8 mouse cellular contexts compared by ENCODE assay signal in genomic region chr11:11821387-11821975, GRCm38 (mm10). TPM values are rescaled to one million over a fixed set of nuclear protein-coding genes. Genes with fewer than 3 reads are reported as not detected.
A peak's percentile ranks its signal among the peaks of the same experiment; 100 is the strongest.
DNase-seq lines count a peak whose midpoint lies in the region; ATAC-seq and TF ChIP-seq lines count a peak whose summit lies in the region.

No protein-coding gene starts in this region.

- peak overlapping the region; percentile 98 for H3K27ac ChIP-seq in kidney, embryonic 14.5 days (ENCODE audit: low read depth, low read length)
- peak overlapping the region; percentile 94 for H3K27ac ChIP-seq in heart, postnatal 0 days (ENCODE audit: low read depth)
- peak overlapping the region; percentile 88 for H3K27ac ChIP-seq in liver, embryonic 13.5 days

- TF ChIP-seq CTCF in heart, postnatal 0 days (IDR thresholded peaks at IDR 0.05; ENCODE audit: low read depth) = no peak

- no peaks in the 10 kb centered on the region for H3K9me3 ChIP-seq in kidney, embryonic 14.5 days (ENCODE audit: control insufficient read depth, low read length)
- no peaks in the 10 kb centered on the region for H3K9me3 ChIP-seq in heart, postnatal 0 days (replicated peaks; ENCODE audit: control insufficient read depth, low read length)
- H3K9me3 ChIP-seq in liver, embryonic 13.5 days (replicated peaks) = no peaks in the 10 kb centered on the region

- ATAC-seq in kidney, embryonic 14.5 days (ENCODE audit: low FRiP score, low TSS enrichment) = peak; percentile 88
- peak; percentile 49 for ATAC-seq in heart, postnatal 0 days (ENCODE audit: insufficient read depth, low read depth)
- no peak for ATAC-seq in liver, embryonic 13.5 days (ENCODE audit: low read depth)

- H3K9ac ChIP-seq in kidney, embryonic 14.5 days (ENCODE audit: low read depth, low read length) = peak overlapping the region; percentile 54; the same call in 1 of the 2 replicates
- no peak overlapping the region for H3K9ac ChIP-seq in heart, postnatal 0 days (replicated peaks; ENCODE audit: low read depth, low read length)
- H3K9ac ChIP-seq in liver, embryonic 13.5 days = peak overlapping the region; percentile 56

- H3K4me1 ChIP-seq in kidney, embryonic 14.5 days (ENCODE audit: control insufficient read depth, insufficient read depth, low read length) = peaks cover 34% of the 10 kb centered on the region
- peaks cover 38% of the 10 kb centered on the region for H3K4me1 ChIP-seq in heart, postnatal 0 days (ENCODE audit: control insufficient read depth, insufficient read depth)
- H3K4me1 ChIP-seq in liver, embryonic 13.5 days (replicated peaks) = peaks cover 70% of the 10 kb centered on the region

- H3K4me2 ChIP-seq in kidney, embryonic 14.5 days (replicated peaks; ENCODE audit: low read depth, low read length) = 0 out of 2 replicates have a peak overlapping the region, but pooled peaks have one; percentile 12
- H3K4me2 ChIP-seq in heart, postnatal 0 days (ENCODE audit: low read depth, low read length) = no peak overlapping the region
- peak overlapping the region; percentile 53 for H3K4me2 ChIP-seq in liver, embryonic 13.5 days

- DNase-seq in kidney, adult 9 months = no peak
- DNase-seq in embryo, embryonic 10.5 days (ENCODE audit: low spot score) = peak; percentile 98
- DNase-seq in heart, postnatal 0 days (ENCODE audit: low spot score) = peak; percentile 90
- no peak for DNase-seq in liver, embryonic 13.5 days
- DNase-seq in retina, postnatal 1 day = peak; percentile 93
- DNase-seq in c-Kit-positive CD71-positive TER-119-positive erythroid progenitor cells, embryonic 14.5 days (ENCODE audit: low spot score) = no peak
- no peak for DNase-seq in layer of hippocampus, adult 11-12 months (ENCODE audit: low spot score)

- H3K36me3 ChIP-seq in kidney, embryonic 14.5 days (ENCODE audit: control insufficient read depth, insufficient read depth, low read length) = no peaks in the 10 kb centered on the region
- H3K36me3 ChIP-seq in heart, postnatal 0 days (replicated peaks; ENCODE audit: control insufficient read depth, insufficient read depth, low read length) = no peaks in the 10 kb centered on the region
- H3K36me3 ChIP-seq in liver, embryonic 13.5 days = no peaks in the 10 kb centered on the region

- no peak for TF ChIP-seq EP300 in heart, postnatal 0 days (IDR thresholded peaks at IDR 0.05; ENCODE audit: low read depth)

- H3K27me3 ChIP-seq in kidney, embryonic 14.5 days (ENCODE audit: control insufficient read depth, insufficient read depth, low read length) = no peaks in the 10 kb centered on the region
- no peaks in the 10 kb centered on the region for H3K27me3 ChIP-seq in heart, postnatal 0 days (ENCODE audit: control insufficient read depth, insufficient read depth, low read length)
- H3K27me3 ChIP-seq in liver, embryonic 13.5 days = 0 out of 2 replicates have a peak, but pooled peaks cover 5% of the 10 kb centered on the region

- no peak overlapping the region for H3K4me3 ChIP-seq in kidney, embryonic 14.5 days (ENCODE audit: low read length)
- no peak overlapping the region for H3K4me3 ChIP-seq in heart, postnatal 0 days (ENCODE audit: low read depth, low read length)
- H3K4me3 ChIP-seq in liver, embryonic 13.5 days (replicated peaks) = no peak overlapping the region

- 7% methylated on average over 16 of the region's 16 CpGs for WGBS in kidney, embryonic 14.5 days
- WGBS in heart, postnatal 0 days = 12% methylated on average over 15 of the region's 16 CpGs
- 24% methylated on average over 16 of the region's 16 CpGs for WGBS in liver, embryonic 13.5 days (ENCODE audit: insufficient replicate concordance)

RNA-seq across cellular contexts. Expression of gene Fignl1, which starts 12.7 kb away (rescaled TPM):
- polyA plus RNA-seq in kidney, embryonic 14.5 days (2014; fragmentation: Nextera tagmentation; extraction: Ambion mirVana) = 59.2 and 85.4 TPM in 2 replicates
- 10.8 and 11.4 TPM in 2 replicates for total RNA-seq in heart, postnatal 0 days (2014; rRNA removed; ENCODE audit: low replicate concordance)
- 11.6 and 12.0 TPM in 2 replicates for polyA plus RNA-seq in heart, postnatal 0 days (2015; fragmentation: Nextera tagmentation; extraction: Ambion mirVana)
- 107 and 133 TPM in 2 replicates for polyA plus RNA-seq in liver, embryonic 13.5 days (2015; fragmentation: Nextera tagmentation; extraction: Ambion mirVana)

Comparison
In these comparisons a context has a peak if more than half of its experiments do, and no peak if none do; other contexts are left out.
1. DNase-seq: peak in embryo, embryonic 10.5 days (single experiment), heart, postnatal 0 days (single experiment) and retina, postnatal 1 day (single experiment); none in kidney, adult 9 months (single experiment), liver, embryonic 13.5 days (single experiment), c-Kit-positive CD71-positive TER-119-positive erythroid progenitor cells, embryonic 14.5 days (single experiment) and layer of hippocampus, adult 11-12 months (single experiment).
2. Peak in every context shown above with its lines, with median percentiles within 50 percentile points of each other: H3K27ac ChIP-seq.